Mouse (Mus musculus): ENCODE data around the gene Siah3.
A peak's percentile ranks its signal among the peaks of the same experiment; 100 is the strongest.

The Siah3 gene

DNA sequence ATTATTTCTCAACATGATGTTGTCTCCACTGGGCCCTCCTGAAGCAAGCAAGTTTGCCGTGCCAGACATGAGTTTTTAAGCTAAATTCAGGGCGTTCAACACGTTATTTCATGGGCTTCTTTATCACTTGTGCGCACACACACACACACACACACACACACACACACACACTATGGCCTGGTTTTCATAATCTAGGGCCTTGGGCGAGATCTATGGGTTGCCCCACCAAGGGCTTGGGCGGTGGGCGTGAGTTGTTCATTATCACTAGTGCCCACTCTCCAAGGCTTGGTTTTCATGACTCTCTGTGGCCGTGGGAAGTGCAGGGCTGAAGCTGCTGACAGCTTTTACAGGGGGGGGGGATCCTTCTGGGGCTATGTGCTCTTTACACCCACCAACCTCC, 63.9 kb downstream of the Siah3 start:
- DNase-seq (ENCODE audit: low read depth, low spot score), result no peak

GRCm38 (mm10) chr14:75524648-75525047, 68.9 kb downstream of the Siah3 start:
- no peak for DNase-seq (ENCODE audit: low read depth, low spot score)

- DNase-seq (ENCODE audit: low read depth, low spot score), result no peak
Measured at GRCm38 (mm10) chr14:75525376-75526145, 69.8 kb downstream of the Siah3 start.

GRCm38 (mm10) chr14:75527464-75528190, 71.8 kb downstream of the Siah3 start:
- peak; percentile 75 for DNase-seq (ENCODE audit: low read depth, low spot score)

- no peak for DNase-seq (ENCODE audit: low read depth, low spot score)
Measured at GRCm38 (mm10) chr14:75530815-75531353, 75.1 kb downstream of the Siah3 start.

DNA sequence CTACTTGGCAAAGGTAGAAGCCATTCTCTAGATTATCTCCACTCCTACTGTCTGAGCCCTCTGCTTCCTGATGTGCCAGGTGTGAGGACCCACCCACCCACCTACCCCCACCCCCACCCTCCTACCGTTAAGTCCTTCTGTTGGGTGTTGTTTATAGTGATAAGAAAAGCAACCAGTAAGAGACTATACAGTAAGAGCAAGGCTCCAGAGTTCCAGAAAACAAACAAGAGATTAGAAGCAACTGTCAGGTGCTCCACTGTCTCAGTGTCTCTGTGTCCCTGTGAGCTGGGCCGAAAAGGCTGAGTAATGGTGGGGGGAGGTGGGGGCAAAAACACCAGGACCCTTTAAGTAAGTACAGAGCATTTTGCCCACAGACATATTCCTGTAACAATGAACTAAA, 83.4 kb downstream of the Siah3 start:
- no peak for DNase-seq (ENCODE audit: low read depth, low spot score)

GRCm38 (mm10) chr14:75540216-75540995, 84.6 kb downstream of the Siah3 start:
- DNase-seq (ENCODE audit: low read depth, low spot score), result no peak

- DNase-seq (ENCODE audit: low read depth, low spot score), result no peak
Measured at GRCm38 (mm10) chr14:75540996-75541350, 85.2 kb downstream of the Siah3 start.

- DNase-seq (ENCODE audit: low read depth, low spot score), result no peak
Measured at GRCm38 (mm10) chr14:75541731-75542130, 85.9 kb downstream of the Siah3 start.

GRCm38 (mm10) chr14:75561577-75562331, 106.0 kb downstream of the Siah3 start:
- DNase-seq (ENCODE audit: low read depth, low spot score), result no peak

- DNase-seq (ENCODE audit: low read depth, low spot score), result peak; percentile 27
Measured at GRCm38 (mm10) chr14:75565534-75566140, 109.9 kb downstream of the Siah3 start.

DNA sequence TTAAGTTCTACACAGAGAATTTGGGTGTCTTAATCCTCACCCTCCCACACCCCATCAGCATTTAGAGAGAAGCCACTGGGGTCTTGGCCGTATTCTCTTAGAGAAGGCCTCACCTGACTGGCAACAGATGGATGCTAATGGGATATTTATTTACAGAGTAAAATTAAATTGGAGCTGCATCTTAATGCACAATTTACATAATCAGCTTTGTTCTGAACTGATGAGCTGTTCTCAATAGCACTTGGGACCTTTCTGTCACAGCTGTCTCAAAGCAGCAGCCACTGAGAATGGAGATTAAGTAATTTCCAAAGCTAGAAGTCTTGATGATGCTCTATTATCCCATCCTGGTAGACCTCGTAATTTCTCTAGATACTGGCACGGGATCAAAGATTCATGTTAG, 110.5 kb downstream of the Siah3 start:
- no peak for DNase-seq (ENCODE audit: low read depth, low spot score)

DNA sequence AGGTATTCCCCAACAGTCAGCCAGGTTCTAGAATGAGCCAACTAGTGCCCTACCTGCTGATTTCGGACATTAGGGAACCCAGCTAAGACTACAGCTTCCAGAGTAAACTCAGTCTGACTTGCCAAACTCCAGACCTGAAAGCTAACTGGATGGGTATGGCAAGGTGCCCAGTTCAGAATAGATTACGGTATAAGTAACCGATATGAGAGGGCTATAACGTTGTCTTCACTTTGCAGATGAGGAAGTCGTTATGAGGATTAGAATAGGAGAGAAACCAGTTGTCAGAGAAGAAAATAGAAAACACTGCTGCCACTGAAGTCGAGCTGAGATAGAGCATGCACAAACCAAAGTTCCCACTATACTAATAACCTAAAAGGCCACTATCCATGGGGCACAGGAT, 123.2 kb downstream of the Siah3 start:
- no peak for DNase-seq (ENCODE audit: low read depth, low spot score)
